ENCODE assay signal across 24 mouse cellular contexts in the genomic region with DNA sequence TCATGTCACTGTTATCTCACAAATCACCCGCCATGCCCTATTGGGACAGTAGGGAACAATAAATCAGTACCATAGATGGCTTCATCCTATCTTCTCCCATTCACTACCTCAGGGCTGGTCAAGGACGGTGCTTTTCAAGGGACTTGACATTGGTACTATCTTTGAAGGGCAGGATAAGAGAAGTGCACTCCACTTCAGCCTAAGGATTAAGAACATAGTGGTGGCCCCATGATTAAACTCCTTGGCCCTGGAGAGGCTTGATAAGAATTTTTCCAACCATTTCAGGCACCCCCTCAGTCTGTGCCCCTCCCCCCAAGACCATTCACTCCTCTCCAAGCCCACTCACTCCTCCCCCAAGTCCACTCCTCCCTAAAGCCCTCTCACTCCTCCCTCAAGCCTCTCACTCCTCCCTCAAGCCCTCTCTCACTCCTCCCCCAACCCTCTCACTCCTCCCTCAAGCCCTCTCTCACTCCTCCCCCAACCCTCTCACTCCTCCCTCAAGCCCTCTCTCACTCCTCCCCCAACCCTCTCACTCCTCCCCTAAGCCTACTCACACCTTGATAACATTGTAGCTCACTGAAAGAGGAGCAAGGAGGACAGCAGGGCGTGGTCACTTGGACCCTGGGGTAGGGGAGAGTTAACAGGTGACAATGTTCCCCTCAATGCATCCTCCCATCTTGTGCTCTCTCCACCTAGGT. TPM values are rescaled to one million over a fixed set of nuclear protein-coding genes. Genes with fewer than 3 reads are reported as not detected.
"Had no signal": no experiment of that assay in that cellular context is flagged by ENCODE, and none has a peak within 500 bp of the region (broad histone marks: within the 10 kb centered on the region; RNA-seq: fewer than 3 reads in every experiment).

No protein-coding gene starts in this region.

- H3K36me3 ChIP-seq: limb, embryonic 10.5 days; limb, embryonic 13.5 days; midbrain, embryonic 12.5 days; midbrain, embryonic 15.5 days; neural tube, embryonic 12.5 days; neural tube, embryonic 15.5 days had no signal

- H3K4me3 ChIP-seq: limb, embryonic 10.5 days; limb, embryonic 13.5 days; midbrain, embryonic 12.5 days; midbrain, embryonic 15.5 days; neural tube, embryonic 12.5 days; neural tube, embryonic 15.5 days had no signal

- DNase-seq: kidney, adult 18-20 months; kidney, adult 9 months; kidney, postnatal 14 days; kidney, postnatal 4 days; thymus, adult 18-20 months; thymus, postnatal 36 days had no signal

- H3K9ac ChIP-seq: limb, embryonic 13.5 days; midbrain, embryonic 12.5 days; midbrain, embryonic 15.5 days; neural tube, embryonic 12.5 days; neural tube, embryonic 15.5 days had no signal

- ATAC-seq: inflammation-experienced regulatory T-cells, adult 6 months; intestine, embryonic 16.5 days; midbrain, embryonic 15.5 days had no signal

- H3K27ac ChIP-seq: limb, embryonic 10.5 days; limb, embryonic 13.5 days; macrophage; midbrain, embryonic 12.5 days; midbrain, embryonic 15.5 days; neural tube, embryonic 12.5 days; neural tube, embryonic 15.5 days had no signal

- H3K9me3 ChIP-seq: limb, embryonic 10.5 days; neural tube, embryonic 12.5 days; neural tube, embryonic 15.5 days had no signal

- H3K4me2 ChIP-seq: limb, embryonic 13.5 days; midbrain, embryonic 12.5 days; midbrain, embryonic 15.5 days; neural tube, embryonic 12.5 days; neural tube, embryonic 15.5 days had no signal

- H3K4me1 ChIP-seq: limb, embryonic 10.5 days; limb, embryonic 13.5 days; midbrain, embryonic 12.5 days; neural tube, embryonic 12.5 days; neural tube, embryonic 15.5 days had no signal

- H3K27me3 ChIP-seq: limb, embryonic 13.5 days; midbrain, embryonic 12.5 days; midbrain, embryonic 15.5 days; neural tube, embryonic 12.5 days; neural tube, embryonic 15.5 days had no signal

RNA-seq across cellular contexts. Expression of gene Cacna1s, which starts 33.6 kb away (rescaled TPM):
- total RNA-seq: megakaryocyte, adult 5-6 weeks had no signal
- polyA plus RNA-seq: intestine, embryonic 16.5 days; liver, adult 2 months; macrophage had no signal

RNA-seq across cellular contexts. Expression of gene Ascl5, which starts 35.5 kb away (rescaled TPM):
- total RNA-seq: layer of hippocampus, adult 18-20 months; layer of hippocampus, postnatal 25 days; liver, adult 2 months; megakaryocyte, adult 5-6 weeks had no signal
- polyA plus RNA-seq: inflammation-experienced regulatory T-cells, adult 6 months; intestine, embryonic 16.5 days; kidney, embryonic 16.5 days; limb, embryonic 10.5 days; limb, embryonic 13.5 days; liver, adult 2 months; macrophage; midbrain, embryonic 12.5 days; midbrain, embryonic 15.5 days; neural tube, embryonic 12.5 days; neural tube, embryonic 15.5 days; small intestine, adult 2 months; spleen, adult 2 months; testis, adult 2 months; urinary bladder, adult 2 months had no signal
